Mouse (Mus musculus): ENCODE measurements around the gene Enho.
"Not testable (repeated sequence)": the region's sequence is repeated elsewhere in the genome, so short reads cannot be mapped to it uniquely, and the experiment has no call there.

Gene Enho

DNA sequence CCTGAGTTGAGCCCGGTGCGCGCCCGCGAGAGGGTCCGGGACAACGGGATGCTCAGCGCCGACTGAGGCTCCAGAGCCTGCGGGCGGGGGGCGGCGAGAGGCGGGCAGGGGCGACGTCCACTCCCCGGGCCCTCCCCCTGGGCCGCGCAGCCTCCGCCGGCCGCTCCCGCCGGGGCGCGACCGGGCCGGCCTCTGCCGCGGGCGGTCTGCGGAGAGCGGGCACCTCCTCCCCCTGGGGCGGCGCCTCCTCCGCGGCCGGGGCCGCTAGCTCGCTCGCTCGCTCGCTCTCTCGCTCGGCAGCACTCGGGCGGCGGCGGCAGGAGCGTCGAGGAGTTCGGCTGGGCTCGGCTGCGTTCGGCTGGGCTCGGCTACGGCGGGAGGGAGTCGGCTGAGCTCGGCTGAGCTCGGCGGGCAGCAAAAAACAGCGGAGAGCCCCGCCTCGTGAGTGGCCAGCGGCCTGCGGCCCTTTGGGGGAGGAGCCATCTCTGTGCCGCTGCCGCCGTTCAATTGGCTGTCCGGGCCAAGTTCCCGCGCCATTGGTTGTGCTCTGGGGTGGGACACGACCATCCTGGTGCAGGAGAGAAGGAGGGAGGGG lies at the start of gene Enho:
Gene Enho (minus strand): TSS at position 412 of the 595 bp plus-strand sequence.
- peak; percentile 67 for DNase-seq (ENCODE audit: extremely low read depth, low read depth)

DNA sequence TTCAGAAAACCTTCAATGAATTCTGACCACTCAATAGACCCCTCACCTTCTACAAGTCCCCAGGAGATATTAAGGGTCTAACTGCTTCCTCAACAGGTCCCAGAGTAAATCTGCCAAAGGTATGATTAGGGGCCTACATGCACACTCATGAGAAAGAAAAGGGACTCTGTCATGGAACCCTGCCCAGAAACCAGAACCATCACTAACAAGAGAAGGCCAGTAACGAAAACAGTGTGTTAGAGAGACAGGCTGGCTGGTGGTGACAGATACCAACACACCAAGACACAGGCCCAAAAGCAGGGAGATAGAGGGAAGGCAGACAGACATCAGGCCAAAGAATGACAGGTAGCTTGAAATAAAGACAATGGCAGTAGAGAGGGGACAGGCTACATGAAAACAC lies 48.4 kb upstream of the Enho start:
- not testable (repeated sequence) for DNase-seq (ENCODE audit: extremely low read depth, low read depth)

DNA sequence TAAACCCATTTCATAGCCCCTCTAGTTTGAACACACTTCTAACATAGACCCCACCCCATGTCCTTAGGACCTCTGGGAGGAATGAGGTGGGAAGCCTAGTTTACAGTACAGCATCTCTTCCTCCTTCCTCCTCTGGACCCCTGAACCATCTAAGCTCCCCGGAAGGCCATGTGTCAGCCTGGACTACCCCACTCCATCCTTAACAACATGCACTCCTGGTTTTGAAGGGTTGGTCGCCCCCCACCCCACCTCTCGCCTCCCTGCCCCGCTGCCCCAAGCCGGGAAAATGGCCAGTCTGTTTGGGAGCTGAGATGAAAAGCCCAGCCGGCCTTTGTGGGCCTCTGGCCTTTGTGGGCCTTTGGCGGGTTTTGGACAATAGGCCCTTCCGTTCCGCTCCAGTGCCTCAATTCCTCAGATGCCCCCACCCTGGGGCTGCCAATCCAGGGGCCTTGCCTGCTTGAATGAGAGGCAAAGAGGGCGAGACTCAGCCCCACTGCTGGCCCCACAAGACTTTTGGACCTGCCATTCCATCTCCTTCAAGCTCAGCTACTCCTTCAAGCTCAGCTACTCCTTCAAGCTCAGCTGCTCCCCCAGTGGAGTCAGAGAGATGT lies 45.9 kb upstream of the Enho start:
- not testable (repeated sequence) for DNase-seq (ENCODE audit: extremely low read depth, low read depth)

DNA sequence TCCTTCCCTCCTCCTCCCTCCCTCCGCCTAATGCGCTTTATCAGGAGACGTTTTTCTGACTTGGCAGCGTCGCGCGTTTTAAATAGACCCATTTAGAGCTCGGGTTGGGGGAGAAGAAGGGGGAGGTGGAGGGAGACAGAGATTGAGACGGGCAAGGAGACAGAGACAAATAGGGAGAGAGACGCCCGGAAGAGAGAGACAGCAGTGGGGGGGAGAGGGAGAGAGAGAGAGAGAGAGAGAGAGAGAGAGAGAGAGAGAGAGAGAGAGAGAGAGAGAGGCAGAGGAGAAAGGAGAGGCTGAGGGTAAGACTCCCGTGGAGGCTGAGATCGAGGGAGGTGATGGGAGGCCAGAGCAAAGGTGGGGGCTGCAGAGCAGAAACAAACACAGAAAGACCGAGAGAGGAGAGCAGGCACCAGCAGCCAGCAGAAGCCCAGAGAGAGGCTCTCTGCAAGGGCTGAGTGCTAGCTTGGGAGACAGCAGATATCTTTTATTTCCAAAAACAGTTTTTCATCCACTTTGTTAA lies 44.9 kb upstream of the Enho start:
- not testable (repeated sequence) for DNase-seq (ENCODE audit: extremely low read depth, low read depth)

DNA sequence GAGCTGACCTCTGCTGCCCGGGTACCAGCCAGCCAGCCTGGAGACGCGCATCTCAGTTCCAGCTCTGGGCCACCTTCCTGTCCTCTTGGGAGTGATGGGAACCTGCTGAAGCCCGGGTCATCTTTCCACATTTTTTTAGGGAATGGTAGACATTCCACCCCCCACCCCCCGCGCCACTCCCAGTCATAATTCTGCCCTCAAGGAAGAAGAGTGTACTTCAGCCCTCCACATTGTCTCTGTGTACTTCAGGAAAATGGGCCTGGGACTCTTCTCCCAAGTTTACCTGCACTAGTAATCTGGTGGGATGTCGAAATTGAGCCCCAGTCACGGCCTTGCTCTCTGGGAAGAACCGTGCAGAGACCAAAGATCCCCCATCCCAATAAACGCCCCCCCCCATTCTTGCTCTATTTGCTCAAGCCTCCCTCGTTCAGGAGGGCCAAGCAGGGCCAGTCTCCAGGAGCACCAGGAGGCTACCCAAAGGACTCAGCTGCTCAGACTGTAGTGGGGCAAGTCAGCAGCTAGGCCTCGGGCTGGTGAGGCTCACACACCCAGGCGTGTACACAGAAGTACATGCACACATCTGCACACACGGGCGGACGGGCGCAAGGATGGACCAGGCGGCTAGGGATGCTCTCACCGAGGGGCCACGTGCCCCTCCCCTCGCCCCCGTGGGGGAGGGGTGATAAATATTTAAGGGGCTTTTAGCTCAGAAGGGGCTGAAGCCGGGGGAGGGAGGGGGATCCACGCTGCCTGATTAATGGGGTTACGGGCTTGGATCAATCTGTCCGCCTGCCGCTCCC lies 44.2 kb upstream of the Enho start:
- DNase-seq (ENCODE audit: extremely low read depth, low read depth): not testable (repeated sequence)

DNA sequence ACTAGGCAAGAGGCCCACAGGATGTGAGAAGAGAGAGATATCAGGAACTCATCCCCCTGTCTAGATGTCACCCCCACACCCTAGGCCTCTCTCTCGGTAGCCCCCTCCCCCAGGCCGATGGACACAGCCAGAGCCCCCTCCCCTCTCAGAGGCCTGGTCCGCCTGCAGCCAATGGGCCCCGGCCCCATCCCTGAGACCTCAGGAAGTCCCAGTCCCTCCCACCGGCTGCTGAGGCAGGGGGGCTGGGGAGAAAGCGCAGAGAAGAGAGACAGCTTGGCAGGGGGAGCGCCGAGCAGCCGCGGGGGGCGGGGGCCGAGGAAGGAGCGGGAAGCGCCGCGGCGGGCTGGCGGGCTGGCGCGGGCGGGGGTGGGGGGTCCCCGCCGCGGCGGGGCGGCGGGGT lies 43.2 kb upstream of the Enho start:
- not testable (repeated sequence) for DNase-seq (ENCODE audit: extremely low read depth, low read depth)

DNA sequence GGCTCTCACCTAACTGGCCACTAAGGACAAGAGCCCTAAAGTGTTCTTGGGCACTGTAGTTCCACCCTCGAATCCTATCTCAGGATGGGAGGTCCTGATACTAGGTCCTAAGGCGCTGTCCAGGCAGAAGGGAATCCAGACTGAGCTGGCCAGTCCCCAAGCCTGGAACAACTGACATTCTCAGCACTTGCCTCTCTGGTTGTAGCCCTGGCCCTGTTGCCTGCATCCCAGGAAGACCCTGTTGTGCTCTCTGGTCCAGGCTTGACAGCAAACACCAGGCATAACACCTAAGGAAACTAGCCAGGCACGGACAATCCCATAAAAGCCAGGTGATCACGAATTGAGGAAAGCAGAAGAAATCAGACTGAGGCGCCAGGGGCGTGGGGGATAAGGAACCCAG lies 42.7 kb upstream of the Enho start:
- no peak for DNase-seq (ENCODE audit: extremely low read depth, low read depth)

DNA sequence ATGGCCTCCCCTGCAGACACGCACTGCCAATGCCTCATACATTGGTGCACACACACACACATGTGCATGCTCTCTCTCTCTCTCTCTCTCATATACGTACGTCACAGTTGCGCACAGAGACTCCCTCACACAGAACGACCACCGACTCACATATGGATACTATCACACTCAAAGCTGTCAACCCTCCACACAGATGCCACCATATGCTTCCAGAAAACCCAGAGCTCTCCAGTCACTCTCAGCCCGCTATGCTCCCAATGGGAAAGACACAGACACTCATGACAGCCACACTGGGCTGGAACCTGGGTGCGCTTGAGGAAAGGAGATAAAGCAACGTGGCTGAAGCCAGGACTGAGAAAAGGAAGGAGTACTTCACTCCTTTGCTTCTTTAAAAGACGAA lies 41.8 kb upstream of the Enho start:
- DNase-seq (ENCODE audit: extremely low read depth, low read depth): no peak

DNA sequence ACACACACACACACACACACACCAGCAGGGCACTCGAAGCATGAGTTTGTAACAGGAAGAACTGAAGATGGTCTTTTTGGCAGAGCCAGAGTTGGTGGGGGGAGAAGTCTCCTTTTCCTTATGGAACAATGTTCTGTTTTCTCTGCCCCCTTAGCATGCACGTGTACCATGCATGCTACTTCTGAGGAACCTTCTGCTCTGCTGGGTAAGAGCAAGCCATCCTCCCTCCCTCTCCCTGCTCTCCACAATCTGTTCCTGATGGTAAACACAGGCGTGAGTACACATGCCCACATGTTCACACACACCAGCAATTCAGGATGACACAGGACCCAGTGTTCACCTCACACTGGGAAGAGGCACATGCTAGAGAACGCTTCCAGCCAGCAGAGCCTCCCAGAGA lies 41.1 kb upstream of the Enho start:
- DNase-seq (ENCODE audit: extremely low read depth, low read depth): no peak

DNA sequence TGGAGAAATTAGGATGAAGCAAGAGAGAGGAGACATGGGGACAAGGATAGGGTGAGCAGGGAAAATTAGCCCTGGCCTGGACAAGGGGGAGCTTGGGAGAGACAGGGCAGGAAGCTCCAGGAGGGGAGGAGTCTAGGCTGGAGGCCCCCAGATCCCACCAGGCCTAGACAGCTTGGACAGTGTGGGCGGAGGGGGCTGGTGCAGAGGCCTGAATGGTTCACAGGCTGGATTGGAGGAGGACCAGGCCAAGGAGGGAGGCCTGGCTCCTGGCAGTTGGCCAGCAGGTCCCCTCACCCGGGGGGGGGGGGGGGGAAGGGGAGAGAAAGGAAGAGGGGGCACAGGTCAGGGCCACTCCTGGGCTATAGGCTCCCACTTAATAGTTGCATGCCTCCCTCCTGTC lies 39.2 kb upstream of the Enho start:
- DNase-seq (ENCODE audit: extremely low read depth, low read depth): no peak

DNA sequence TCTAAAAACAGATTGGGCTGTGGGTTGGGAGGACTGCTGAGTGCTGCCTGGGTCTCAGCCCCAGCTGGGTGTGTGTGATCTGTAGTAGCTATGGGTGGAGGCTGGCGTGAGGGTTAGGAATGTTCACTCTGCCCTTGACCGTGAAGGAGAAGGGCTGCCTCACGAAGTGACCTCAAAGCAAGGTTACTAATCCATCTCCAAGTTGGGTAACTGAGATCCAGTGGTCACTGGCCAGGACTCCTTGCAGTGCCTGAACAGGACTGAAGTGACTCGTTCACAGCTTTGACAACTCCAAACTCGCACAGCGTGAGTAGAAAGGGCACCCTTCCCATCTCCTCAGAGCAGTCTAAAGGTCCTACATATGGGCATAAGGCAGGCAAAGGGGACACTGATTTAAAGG lies 38.7 kb upstream of the Enho start:
- DNase-seq (ENCODE audit: extremely low read depth, low read depth): no peak

DNA sequence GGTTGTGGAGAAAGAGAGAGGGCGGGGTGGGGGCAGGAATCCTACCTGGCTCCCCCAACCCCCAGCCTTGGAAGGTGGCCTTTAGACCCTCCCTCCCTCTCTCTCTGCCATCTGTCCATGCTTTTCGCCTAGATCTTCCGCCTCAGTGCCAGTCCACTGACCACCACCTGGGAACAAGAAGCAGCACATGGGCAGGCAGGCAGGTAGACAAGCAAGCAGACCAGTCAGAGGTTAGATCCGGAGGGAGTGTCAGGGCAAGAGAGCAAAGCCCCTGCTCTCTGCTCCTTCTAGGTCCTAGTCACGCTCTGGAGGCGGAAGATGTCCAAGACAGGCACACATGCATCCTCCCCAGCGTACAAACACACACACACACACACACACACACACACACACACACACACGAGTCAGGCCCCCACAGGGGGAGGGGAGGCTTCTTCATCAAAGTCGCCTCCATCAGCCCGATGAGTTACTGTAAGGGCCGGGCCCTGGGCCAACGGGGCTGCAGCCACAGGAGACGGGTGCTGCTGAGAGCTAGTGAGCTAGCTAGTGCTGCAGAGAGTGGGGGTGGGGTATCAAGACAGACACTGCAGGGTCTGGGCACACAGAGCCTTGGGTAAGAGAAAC lies 37.0 kb upstream of the Enho start:
- no peak for DNase-seq (ENCODE audit: extremely low read depth, low read depth)

DNA sequence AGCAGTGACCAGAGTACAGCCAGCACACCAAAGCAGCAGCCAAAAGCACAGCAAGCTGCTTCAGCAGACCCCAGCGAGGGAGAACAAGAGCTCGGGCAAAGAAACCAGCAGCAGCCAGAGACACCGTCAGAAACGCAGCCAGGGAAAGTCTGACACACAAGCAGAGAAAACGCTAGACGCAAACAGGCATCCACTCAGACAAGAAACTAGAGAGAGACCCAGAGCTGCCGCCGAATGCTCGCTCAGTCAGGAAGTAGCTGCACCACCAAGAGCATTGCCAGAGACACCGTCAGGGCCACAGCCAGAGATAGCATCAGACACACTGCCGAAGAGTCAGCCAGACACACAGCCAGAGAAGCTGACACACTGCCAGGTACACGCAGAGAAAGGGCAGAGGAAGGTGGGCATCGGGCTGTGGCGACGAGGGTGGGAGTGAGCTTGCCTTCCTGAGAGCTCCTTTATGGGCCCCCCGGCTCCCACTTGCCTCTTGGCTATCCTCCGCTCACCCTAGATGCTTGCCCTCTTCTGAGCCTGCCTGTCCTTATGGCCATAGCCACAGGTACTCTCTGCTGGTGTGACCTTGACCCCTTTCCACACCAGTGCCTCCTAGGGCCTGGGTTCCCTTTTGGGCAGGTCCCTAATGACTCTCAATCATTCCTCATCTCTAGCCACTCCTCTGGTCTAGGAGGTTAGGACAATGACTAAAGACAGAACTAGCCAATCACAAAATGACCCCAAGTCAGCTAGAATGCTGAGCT lies 36.3 kb upstream of the Enho start:
- DNase-seq (ENCODE audit: extremely low read depth, low read depth): no peak

DNA sequence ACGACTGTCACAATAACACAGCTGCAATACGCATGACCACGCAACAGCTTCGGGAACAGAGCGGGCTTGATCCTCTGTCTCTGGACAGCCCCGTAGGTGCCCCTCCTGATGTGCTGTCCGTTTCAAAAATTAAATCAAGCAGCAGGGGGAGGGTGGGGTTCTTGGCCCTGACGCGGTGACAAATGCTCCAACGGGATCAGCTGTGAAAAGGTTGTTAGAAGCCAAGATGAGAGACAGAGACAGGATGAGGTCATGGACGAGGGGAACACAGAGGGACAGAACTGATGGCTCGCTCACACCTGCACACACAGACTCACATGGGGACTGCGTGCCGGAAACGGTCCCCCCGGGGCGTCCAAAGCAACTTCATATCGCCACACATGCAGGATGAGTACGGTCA lies 33.1 kb upstream of the Enho start:
- no peak for DNase-seq (ENCODE audit: extremely low read depth, low read depth)

DNA sequence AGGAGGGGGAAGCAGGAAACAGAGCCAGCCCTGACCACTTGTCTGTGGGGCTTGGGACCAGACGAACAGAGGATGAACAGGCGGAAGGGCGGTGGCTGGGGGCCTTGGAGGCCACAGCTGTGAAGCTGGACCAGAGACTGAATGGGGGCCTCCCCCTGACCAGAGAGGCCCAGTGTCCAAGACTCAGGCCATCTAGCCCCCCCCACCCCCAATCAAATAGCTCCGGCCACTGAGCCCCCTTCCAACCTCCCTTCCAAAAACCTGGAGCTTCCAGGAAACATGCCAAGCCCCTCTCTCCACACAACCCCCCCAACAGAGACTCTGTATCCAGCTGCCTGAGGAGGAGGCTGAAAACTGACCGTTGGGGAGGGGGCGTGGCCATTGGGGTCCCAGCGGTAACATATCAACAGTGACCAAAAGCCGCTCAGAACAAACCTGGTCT lies 32.4 kb upstream of the Enho start:
- DNase-seq (ENCODE audit: extremely low read depth, low read depth): no peak

DNA sequence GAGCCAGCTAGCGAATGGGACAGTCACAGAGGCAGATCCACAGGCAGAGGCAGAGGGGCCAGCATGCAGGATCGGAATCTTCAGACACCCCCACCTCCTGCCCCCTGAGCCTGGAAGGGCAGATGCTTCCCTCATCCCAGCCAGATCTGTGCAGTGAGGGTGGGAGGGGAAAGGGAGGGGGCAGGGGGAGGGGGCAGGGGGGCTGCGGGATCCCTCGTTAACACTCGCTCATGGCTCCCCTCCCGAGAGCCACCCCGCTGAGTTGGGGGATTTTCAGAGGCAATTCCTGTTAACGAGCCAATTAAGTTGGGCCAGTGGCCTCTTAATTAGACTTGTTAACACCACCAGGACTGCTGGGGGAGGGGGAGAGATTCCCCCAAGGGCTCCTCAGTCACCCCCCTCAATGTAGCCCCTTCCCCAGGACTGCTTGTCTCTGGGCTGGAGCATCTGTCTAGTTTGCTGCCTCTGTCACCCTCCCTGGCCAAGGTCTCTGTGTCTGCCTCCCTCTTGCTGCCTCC lies 31.9 kb upstream of the Enho start:
- DNase-seq (ENCODE audit: extremely low read depth, low read depth): no peak

DNA sequence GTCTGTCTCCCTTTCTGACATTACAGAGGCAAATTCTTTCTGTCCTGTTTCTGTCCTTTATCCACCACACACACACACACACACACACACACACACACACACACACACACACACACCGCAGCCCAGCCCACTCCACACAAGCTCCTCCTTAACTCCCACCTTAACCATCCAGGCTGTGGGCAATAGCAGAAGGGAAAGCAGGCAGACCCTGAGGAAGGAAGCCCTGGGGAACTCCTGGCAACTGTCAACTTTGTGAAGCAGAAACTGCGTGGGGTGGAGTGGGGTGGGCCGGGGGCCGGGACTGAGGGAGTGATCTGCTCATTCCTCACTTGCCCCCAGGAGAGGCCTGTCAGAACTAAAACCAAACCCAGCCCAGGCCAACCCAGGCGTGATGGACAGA lies 31.4 kb upstream of the Enho start:
- no peak for DNase-seq (ENCODE audit: extremely low read depth, low read depth)

DNA sequence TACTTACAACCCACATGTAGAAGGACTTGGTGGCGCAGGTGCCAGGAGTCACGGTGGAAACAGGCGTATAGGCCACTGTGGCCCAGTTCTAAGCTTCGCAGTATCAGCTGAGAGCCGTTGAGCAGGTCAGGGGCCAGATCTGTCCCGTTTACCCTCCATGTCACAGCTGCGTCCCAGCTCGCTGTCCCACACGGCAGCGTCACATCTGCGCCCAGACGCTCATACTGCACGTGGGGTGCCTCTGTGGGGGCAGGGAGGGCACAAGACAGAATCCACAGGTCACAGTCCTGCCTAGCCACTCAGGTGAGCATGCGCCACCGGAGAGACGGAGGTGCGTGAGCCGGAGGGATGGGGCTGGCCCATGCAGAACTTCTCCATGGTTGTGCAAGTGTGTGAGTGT lies 30.7 kb upstream of the Enho start:
- no peak for DNase-seq (ENCODE audit: extremely low read depth, low read depth)

DNA sequence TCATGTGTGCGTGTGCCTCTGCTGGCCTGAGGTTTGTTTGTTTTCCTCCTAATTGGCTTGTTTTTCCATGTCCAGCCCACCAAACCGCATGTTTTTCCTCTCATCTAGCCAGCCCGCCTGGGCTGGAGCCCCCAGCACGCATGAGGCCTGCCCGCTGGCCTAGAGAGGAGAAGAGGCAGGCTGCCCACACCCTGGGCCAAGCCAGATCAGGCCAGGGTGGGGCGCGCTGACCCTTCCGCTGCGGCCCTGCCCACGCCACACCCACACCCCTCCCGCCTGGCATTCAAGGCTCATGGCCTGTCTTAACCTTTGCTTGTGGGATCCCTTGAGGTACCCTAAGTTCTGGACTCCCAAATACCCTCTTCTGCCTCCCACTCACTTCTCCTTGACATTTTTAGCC lies 26.5 kb upstream of the Enho start:
- no peak for DNase-seq (ENCODE audit: extremely low read depth, low read depth)

DNA sequence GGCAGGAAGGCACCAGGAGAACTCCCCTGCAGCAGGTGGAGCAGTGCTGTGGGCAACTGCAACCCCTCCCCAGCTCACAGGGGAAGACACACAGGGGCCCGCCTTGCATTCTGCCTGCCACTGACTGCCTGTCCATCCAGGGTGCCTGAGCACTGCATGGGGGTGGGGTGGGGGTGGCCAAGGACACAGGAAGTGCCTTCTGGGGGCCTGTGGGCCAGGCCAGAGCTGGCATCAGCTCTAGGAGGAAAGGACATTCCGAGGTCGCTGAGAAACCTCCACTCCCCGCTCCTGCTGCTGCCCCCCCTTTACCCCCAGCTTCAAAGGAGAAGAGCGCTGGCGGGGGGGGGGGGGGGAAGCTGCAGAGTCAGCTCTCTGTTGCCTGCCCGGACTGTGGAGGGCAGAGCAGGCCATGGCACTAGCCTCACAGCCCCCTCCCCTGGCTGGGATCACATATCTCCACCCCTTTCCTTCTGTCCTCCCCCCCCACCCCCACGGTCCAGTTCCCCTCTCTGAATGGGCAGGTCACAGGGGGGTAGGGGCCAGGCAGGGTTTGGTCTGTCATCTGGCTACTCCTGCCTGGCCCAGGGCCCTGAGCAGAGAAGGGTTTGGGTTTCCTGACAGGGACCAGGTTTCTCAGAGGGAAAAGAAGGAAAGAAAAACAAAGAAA lies 25.0 kb upstream of the Enho start:
- DNase-seq (ENCODE audit: extremely low read depth, low read depth): no peak

DNA sequence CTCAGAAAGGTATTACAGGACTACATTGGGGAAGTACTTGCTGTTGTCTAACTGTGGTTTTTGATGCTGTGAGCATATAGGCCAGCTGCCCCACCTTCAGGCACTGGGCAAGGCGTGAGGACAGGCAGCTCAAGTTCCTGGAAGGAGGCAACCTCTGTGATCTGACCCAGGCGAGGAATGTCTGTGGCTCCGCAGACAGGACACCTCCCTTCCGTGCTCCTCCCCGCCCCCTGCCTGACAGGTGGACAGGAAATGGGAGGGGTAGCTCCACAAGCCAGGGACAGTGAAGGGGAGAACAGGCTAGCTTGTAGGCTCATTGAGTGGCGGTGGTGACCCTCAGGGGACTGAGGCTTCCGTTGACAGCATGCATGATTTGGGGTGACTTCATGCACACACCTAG lies 24.4 kb upstream of the Enho start:
- no peak for DNase-seq (ENCODE audit: extremely low read depth, low read depth)
